Mouse (Mus musculus): ENCODE data around the gene Them5.

GRCm38 (mm10) chr3:94374636-94375035 lies 32.7 kb downstream of the Them5 start:
- no peak for TF ChIP-seq CTCF (IDR thresholded peaks at IDR 0.05; ENCODE audit: extremely low read depth, insufficient read depth, low read length)
- TF ChIP-seq POLR2A (IDR thresholded peaks at IDR 0.05; ENCODE audit: extremely low read depth, insufficient read depth, low read length), result no peak

Measured in cortical plate, adult 2 months (tissue).